Mouse (Mus musculus) erythroblast, embryonic 14.5 days (primary cell): ENCODE measurements around the gene Rab2b.
"Not testable (repeated sequence)": the region's sequence is repeated elsewhere in the genome, so short reads cannot be mapped to it uniquely, and the experiment has no call there.

Experiments used
- GATA1 ChIP-seq: IDR thresholded peaks from 2 replicates; pipeline ENCODE4 v1.6.1; 2012; ENCODE audit warnings: low read length, inconsistent platforms, mixed read lengths
- TAL1 ChIP-seq: IDR thresholded peaks from 3 replicates; pipeline ENCODE4 v1.6.1; 2012; ENCODE audit warnings: low read length, inconsistent platforms, mixed read lengths

DNA sequence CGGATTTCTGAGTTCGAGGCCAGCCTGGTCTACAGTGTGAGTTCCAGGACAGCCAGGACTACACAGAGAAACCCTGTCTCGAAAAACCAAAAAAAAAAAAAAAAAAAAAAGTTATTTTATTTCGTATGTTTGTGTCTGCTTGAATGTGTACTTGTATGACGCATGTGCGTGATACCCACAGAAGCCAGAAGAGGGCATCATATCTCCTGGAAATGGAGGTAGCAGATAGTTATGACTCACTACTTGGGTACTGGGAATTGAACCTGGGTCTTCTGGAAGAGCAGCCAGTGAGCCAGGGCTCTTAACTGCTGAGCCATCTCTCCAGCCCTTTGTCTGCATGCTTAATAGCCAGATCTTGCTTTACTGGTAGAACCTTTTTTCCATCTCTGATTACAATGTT, 31.0 kb upstream of the Rab2b start:
- TF ChIP-seq GATA1, TAL1: not testable (repeated sequence)
